Mouse (Mus musculus) limb, embryonic 11.5 days (tissue): Measurements from ENCODE around the gene Abhd17c. TPM values are rescaled to one million over a fixed set of nuclear protein-coding genes. Genes with fewer than 3 reads are reported as not detected.
"Not testable (repeated sequence)": the region's sequence is repeated elsewhere in the genome, so short reads cannot be mapped to it uniquely, and the experiment has no call there.

Experiments
- ATAC-seq: fragments of 200-750 bp; cut with Nextera tagmentation; 2 replicates; pipeline ENCODE4 v1.8.0; 2017; ENCODE audit warnings: low read depth; ENCODE audit not compliant: insufficient number of reproducible peaks, low FRiP score, low TSS enrichment
- DNase-seq: peaks from one replicate; pipeline ENCODE4 v3.0.0-alpha.2; 2015; ENCODE audit warnings: low spot score
- H3K27ac ChIP-seq: fragments of 300-500 bp; sonication (generic); replicated peaks from 2 replicates; pipeline ENCODE4 v1.5.1; 2014; ENCODE audit warnings: low read depth, mild to moderate bottlenecking, low read length
- H3K27me3 ChIP-seq: fragments of 300-500 bp; sonication (generic); 2 replicates; pipeline ENCODE4 v1.6.1; 2014; ENCODE audit warnings: mild to moderate bottlenecking, low read length, mixed read lengths; ENCODE audit not compliant: control insufficient read depth, insufficient read depth
- H3K36me3 ChIP-seq: fragments of 300-500 bp; sonication (generic); 2 replicates; pipeline ENCODE4 v1.6.1; 2014; ENCODE audit warnings: mild to moderate bottlenecking, low read length, moderate library complexity, mixed read lengths; ENCODE audit not compliant: control insufficient read depth, insufficient read depth
- H3K4me1 ChIP-seq: fragments of 300-500 bp; sonication (generic); 2 replicates; pipeline ENCODE4 v1.6.1; 2014; ENCODE audit warnings: low read length, mixed read lengths; ENCODE audit not compliant: control insufficient read depth, insufficient read depth
- H3K4me2 ChIP-seq: fragments of 300-500 bp; sonication (generic); 2 replicates; pipeline ENCODE4 v1.6.1; 2014; ENCODE audit warnings: low read depth, mild to moderate bottlenecking, moderate library complexity; ENCODE audit not compliant: severe bottlenecking
- H3K4me3 ChIP-seq: fragments of 300-500 bp; sonication (generic); 2 replicates; pipeline ENCODE4 v1.5.1; 2014; ENCODE audit warnings: low read depth, low read length
- H3K9ac ChIP-seq: fragments of 300-500 bp; sonication (generic); 2 replicates; pipeline ENCODE4 v1.6.1; 2014; ENCODE audit warnings: mild to moderate bottlenecking, low read length
- H3K9me3 ChIP-seq: fragments of 300-500 bp; sonication (generic); 2 replicates; pipeline ENCODE4 v1.6.1; 2016; ENCODE audit warnings: low read length; ENCODE audit not compliant: control insufficient read depth
- WGBS: fragments of 180-500 bp; shearing (Covaris S2); extraction: QIAGEN DNeasy Blood & Tissue Kit; methylation state at CpG from one replicate; pipeline ENCODE4 v1.1.7; 2014; 5-methylcytosine and 5-hydroxymethylcytosine counted together
- polyA plus RNA-seq: library from polyadenylated mRNA; unstranded; fragments of >200 nt; fragmentation: Nextera tagmentation; extraction: Ambion mirVana; gene quantifications from 2 replicates; pipeline ENCODE4 v1.2.1, GENCODE M21; 2014

Gene Abhd17c
- polyA plus RNA-seq, 1 experiment from 2014 or later, result 51.8 TPM

GRCm38 (mm10) chr7:84178809-84179208 lies 27.1 kb upstream of the Abhd17c start:
- WGBS, result 92% methylated on average over 2 of the region's 2 CpGs
- not testable (repeated sequence) for H3K4me3 ChIP-seq, ATAC-seq, H3K27me3 ChIP-seq, H3K4me2 ChIP-seq, H3K36me3 ChIP-seq, H3K4me1 ChIP-seq, H3K9me3 ChIP-seq, H3K9ac ChIP-seq, DNase-seq, H3K27ac ChIP-seq

- WGBS, result 88% methylated on average over 11 of the region's 11 CpGs
These were observed 23.2 kb upstream of the Abhd17c start for GRCm38 (mm10) chr7:84174655-84175448.

GRCm38 (mm10) chr7:84173394-84173793 lies 21.7 kb upstream of the Abhd17c start:
- 83% methylated on average over 4 of the region's 4 CpGs for WGBS
- no peaks in the 10 kb centered on the region for H3K36me3 ChIP-seq
- H3K4me1 ChIP-seq, result no peaks in the 10 kb centered on the region
- H3K9me3 ChIP-seq, result no peaks in the 10 kb centered on the region
- no peak overlapping the region for H3K4me2 ChIP-seq
- H3K4me3 ChIP-seq, result no peak overlapping the region
- ATAC-seq, result no peak
- no peak for DNase-seq
- H3K27ac ChIP-seq, result no peak overlapping the region
- no peak overlapping the region for H3K9ac ChIP-seq
- no peaks in the 10 kb centered on the region for H3K27me3 ChIP-seq

More at GRCm38 (mm10) chr7:84174655-84175448, 23.2 kb upstream of the Abhd17c start:
- ATAC-seq (no peak), DNase-seq (no peak)
- H3K27ac ChIP-seq, result no peak overlapping the region
- no peaks in the 10 kb centered on the region for H3K4me1 ChIP-seq
- no peaks in the 10 kb centered on the region for H3K27me3 ChIP-seq
- no peak overlapping the region for H3K4me3 ChIP-seq
- no peaks in the 10 kb centered on the region for H3K9me3 ChIP-seq
- H3K36me3 ChIP-seq, result no peaks in the 10 kb centered on the region
- no peak overlapping the region for H3K4me2 ChIP-seq
- H3K9ac ChIP-seq, result no peak overlapping the region

GRCm38 (mm10) chr7:84171177-84171787 lies 19.6 kb upstream of the Abhd17c start:
- Histone ChIP-seq H3K9ac (no peak overlapping the region), H3K4me3 (no peak overlapping the region), H3K36me3 (no peaks in the 10 kb centered on the region), H3K27ac (no peak overlapping the region), H3K27me3 (no peaks in the 10 kb centered on the region), H3K4me1 (0 out of 2 replicates have a peak, but pooled peaks cover 2% of the 10 kb centered on the region), H3K9me3 (no peaks in the 10 kb centered on the region), H3K4me2 (no peak overlapping the region)
- 75% methylated on average over 1 of the region's 1 CpGs for WGBS
- DNase-seq, result no peak
- ATAC-seq, result no peak

- Histone ChIP-seq H3K9ac (no peak overlapping the region), H3K4me1 (0 out of 2 replicates have a peak, but pooled peaks cover 2% of the 10 kb centered on the region), H3K27ac (no peak overlapping the region), H3K36me3 (no peaks in the 10 kb centered on the region), H3K9me3 (no peaks in the 10 kb centered on the region), H3K4me3 (no peak overlapping the region), H3K27me3 (no peaks in the 10 kb centered on the region), H3K4me2 (no peak overlapping the region)
- DNase-seq, result no peak
- WGBS, result 90% methylated on average over 2 of the region's 2 CpGs
- ATAC-seq, result no peak
These were observed 16.7 kb upstream of the Abhd17c start for GRCm38 (mm10) chr7:84168355-84168754.

GRCm38 (mm10) chr7:84166721-84167419 lies 15.2 kb upstream of the Abhd17c start:
- no peak overlapping the region for H3K9ac ChIP-seq
- H3K27me3 ChIP-seq, result no peaks in the 10 kb centered on the region
- 0 out of 2 replicates have a peak, but pooled peaks cover 2% of the 10 kb centered on the region for H3K4me1 ChIP-seq
- no peak overlapping the region for H3K4me2 ChIP-seq
- 90% methylated on average over 4 of the region's 4 CpGs for WGBS
- DNase-seq (no peak), ATAC-seq (no peak)
- H3K36me3 ChIP-seq, result no peaks in the 10 kb centered on the region
- no peak overlapping the region for H3K27ac ChIP-seq
- H3K4me3 ChIP-seq, result no peak overlapping the region
- H3K9me3 ChIP-seq, result no peaks in the 10 kb centered on the region

- Histone ChIP-seq H3K36me3 (no peaks in the 10 kb centered on the region), H3K4me2 (no peak overlapping the region), H3K9me3 (no peaks in the 10 kb centered on the region), H3K27me3 (no peaks in the 10 kb centered on the region), H3K4me1 (0 out of 2 replicates have a peak, but pooled peaks cover 2% of the 10 kb centered on the region), H3K4me3 (no peak overlapping the region), H3K27ac (no peak overlapping the region), H3K9ac (no peak overlapping the region)
- 88% methylated on average over 1 of the region's 1 CpGs for WGBS
- DNase-seq (no peak), ATAC-seq (no peak)
These were observed 14.3 kb upstream of the Abhd17c start for GRCm38 (mm10) chr7:84166007-84166406.

- H3K9ac ChIP-seq, result no peak overlapping the region
- ATAC-seq (no peak), DNase-seq (no peak)
- 0 out of 2 replicates have a peak, but pooled peaks cover 2% of the 10 kb centered on the region for H3K4me1 ChIP-seq
- H3K27ac ChIP-seq, result no peak overlapping the region
- H3K27me3 ChIP-seq, result no peaks in the 10 kb centered on the region
- WGBS, result 80% methylated on average over 3 of the region's 3 CpGs
- H3K4me2 ChIP-seq, result no peak overlapping the region
- no peaks in the 10 kb centered on the region for H3K36me3 ChIP-seq
- H3K9me3 ChIP-seq, result no peaks in the 10 kb centered on the region
- H3K4me3 ChIP-seq, result no peak overlapping the region
These were observed 13.6 kb upstream of the Abhd17c start for GRCm38 (mm10) chr7:84165288-84165687.
